Mouse (Mus musculus) adrenal gland, adult 2 months (tissue): Measurements from ENCODE around the gene Gm20388. TPM values are rescaled to one million over a fixed set of nuclear protein-coding genes. Genes with fewer than 3 reads are reported as not detected.
A peak's percentile ranks its signal among the peaks of the same experiment; 100 is the strongest.
"Not testable (repeated sequence)": the region's sequence is repeated elsewhere in the genome, so short reads cannot be mapped to it uniquely, and the experiment has no call there.

ENCODE experiments used
- DNase-seq: peaks from one replicate; pipeline ENCODE4 v3.0.0; 2021
- polyA plus RNA-seq: library from polyadenylated mRNA; depleted of rRNA; stranded (reverse); fragments of >200 nt; gene quantifications from 2 replicates; pipeline ENCODE4 v1.2.3, GENCODE M21; 2012
- total RNA-seq, 2 experiments: library from RNA; stranded (reverse); gene quantifications; 2 replicates each; pipeline ENCODE4 v1.2.3; 2021

The Gm20388 gene
- total and polyA plus RNA-seq, 3 experiments = 5.9 to 50.1 (median 9.9) TPM

GRCm38 (mm10) chr8:124002546-124003108 is 4092.0 kb downstream of the Gm20388 start:
- no peak for DNase-seq

- DNase-seq = no peak
Measured at GRCm38 (mm10) chr8:124007829-124008228, 4097.2 kb downstream of the Gm20388 start.

GRCm38 (mm10) chr8:124011580-124011979 is 4100.9 kb downstream of the Gm20388 start:
- no peak for DNase-seq

DNA sequence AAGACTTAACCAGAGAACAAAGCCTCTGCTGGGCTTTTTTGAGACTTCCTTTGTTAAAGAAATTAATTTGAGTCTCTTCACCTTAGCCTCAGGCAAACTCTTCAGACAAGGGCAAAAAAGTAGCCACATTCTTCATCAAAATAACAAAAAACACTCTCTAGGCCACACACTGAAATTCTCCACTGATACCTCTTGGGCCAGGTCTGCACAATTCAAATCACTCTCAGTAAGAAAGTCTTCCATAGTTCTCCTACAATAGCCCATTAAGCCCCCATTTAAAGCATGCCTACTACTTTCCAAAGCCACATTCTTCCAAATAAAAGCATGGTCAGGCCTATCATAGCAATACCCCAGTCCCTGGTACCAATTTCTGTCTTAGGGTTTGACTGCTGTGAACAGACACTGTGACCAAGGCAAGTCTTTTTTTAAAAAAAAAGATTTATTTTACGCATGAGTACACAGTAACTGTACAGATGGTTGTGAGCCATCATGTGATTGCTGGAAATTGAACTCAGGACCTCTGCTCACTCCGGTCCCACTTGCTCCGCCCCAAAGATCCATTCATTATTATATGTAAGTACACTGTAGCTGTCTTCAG is 4101.4 kb downstream of the Gm20388 start:
- DNase-seq = no peak

DNA sequence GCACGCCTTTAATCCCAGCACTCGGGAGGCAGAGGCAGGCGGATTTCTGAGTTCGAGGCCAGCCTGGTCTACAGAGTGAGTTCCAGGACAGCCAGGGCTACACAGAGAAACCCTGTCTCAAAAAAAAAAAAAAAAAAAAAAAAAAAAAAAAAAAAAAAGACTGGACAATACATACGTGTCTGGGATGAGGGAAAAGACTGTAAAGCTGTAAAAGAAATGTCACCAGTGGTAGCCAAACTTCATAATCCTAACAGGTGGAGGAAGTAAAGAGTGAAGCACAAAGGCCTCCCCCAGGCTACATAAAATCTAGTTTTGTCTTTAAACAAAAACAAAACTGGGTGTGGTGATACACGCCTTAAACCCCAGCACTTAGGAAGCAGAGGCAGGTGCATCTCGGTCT is 4103.7 kb downstream of the Gm20388 start:
- not testable (repeated sequence) for DNase-seq

GRCm38 (mm10) chr8:124014751-124015150 is 4104.1 kb downstream of the Gm20388 start:
- DNase-seq = no peak

DNA sequence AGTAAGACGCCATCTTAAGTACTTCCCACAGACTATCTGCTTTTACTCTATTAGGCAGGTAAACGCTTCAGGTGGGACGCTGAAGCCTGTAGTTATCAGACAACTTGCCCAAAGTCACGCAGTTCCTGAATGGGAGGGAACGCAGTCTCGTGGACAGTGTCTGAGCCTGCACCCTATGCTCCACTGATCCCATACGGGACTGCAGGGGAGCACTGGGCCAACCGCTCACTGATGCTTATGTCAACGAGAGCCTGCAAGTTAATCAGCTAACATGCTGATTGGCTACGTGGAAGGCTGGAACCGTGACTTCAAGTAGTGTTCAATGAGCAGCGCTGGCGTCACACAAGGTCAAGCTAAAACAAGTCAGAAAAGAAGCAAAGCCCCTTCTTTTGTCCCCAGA is 4109.1 kb downstream of the Gm20388 start:
- DNase-seq = peak; percentile 42

- DNase-seq = no peak
Measured at GRCm38 (mm10) chr8:124020439-124021236, 4110.0 kb downstream of the Gm20388 start.

DNA sequence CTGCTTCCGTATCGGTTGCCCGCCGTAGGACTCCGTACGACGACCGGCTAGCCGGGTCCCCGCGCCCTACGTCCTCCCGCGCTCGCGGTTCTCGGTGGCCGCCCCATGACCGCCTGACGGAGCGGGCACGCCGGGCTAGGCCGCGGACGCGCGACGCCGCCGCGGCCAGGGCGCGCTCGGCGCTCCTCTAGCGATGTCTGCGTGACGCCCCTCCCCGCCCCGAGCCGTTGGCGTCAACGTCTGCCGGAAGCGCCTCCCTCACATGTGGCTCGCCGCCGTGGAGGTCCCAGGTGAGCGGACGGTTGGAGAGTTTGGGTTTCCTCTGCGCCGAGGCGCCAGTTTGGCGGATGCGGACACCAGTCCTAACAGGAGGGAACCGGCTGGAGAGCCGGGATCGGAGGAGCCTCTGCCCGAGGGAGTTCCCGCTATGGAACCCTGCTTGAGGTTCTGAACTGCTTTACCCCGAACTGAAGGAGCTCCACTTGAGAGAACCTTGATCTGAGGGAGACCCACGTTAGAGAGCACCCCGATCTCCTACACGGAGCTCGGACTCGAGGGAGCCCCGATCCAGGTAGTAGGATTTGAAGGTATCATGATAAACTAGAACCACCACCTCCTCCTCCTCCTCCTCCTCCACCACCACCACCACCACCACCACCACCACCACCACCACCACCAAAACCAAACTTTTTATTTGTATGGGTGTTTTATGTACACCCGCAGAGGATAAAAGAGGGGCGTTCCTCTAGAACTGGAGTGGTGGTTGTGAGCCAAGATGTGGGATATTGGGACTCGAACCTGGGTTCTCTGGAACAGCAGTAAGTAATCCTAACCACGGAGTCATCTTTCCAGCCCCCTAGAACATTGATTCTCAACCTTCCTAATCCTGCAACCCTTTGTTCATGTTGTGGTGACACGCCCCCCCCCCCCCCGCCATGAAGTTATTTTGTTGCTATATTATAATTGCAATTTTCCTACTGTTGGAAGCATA is 4110.9 kb downstream of the Gm20388 start, which contains the start of the genes Taf5l and Urb2:
Taf5l (minus strand) TSS at position 161 of the 991 bp plus-strand sequence.
Urb2 (plus strand) TSS at position 272 of the 991 bp plus-strand sequence.
- DNase-seq = peak; percentile 98

DNA sequence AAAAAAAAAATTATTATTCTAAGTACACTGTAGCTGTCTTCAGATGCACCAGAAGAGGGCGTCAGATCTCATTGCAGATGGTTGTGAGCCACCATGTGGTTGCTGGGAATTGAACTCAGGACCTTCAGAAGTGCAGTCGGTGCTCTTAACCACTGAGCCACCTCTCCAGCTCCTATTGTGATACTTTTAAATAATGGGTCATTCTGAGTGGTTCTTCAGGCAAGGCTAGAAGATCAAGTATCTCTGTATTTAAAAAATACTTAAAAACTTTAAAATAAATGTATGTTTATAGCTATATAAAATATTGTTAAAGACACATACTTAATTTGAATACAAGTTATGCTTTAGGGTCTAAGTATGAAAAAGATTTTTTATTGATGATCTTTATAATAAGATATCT is 4115.6 kb downstream of the Gm20388 start:
- not testable (repeated sequence) for DNase-seq

GRCm38 (mm10) chr8:124027831-124028230 is 4117.2 kb downstream of the Gm20388 start:
- no peak for DNase-seq

DNA sequence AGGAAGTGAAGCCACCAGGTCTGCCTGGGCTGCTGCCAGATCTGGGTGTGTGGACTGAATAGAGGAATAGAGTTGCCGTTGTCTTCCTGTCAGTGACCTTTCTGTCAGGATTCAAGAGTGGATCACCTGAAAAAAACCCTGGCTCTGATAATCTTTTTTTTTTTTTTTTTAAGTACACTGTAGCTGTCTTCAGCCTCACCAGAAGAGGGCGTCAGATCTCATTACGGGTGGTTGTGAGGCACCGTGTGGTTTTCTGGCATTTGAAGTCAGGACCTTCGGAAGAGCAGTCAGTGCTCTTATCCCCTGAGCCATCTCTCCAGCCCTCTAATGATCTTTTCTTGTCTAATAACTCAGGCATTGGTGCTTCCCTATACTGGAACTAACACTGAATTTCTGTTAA is 4122.8 kb downstream of the Gm20388 start:
- no peak for DNase-seq

DNA sequence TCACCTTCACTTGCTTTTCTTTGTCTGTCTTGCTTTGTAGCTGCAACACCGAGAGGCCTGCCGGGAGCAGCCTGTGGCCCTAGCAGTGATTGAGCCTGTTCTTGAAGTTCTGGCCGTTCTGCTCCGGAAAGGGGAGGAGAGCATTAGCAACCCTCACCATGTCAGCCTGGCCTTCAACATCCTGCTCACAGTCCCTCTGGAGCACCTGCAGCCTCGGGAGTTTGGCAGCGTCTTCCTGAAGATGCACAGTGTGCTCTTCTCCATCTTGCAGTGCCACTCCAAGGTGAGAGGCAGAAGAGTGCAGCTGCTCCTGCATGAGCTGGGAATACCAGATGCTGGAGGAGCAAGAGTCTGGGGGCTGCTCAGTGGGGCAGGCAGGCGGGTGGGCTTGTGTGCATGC is 4127.5 kb downstream of the Gm20388 start:
- DNase-seq = no peak

DNA sequence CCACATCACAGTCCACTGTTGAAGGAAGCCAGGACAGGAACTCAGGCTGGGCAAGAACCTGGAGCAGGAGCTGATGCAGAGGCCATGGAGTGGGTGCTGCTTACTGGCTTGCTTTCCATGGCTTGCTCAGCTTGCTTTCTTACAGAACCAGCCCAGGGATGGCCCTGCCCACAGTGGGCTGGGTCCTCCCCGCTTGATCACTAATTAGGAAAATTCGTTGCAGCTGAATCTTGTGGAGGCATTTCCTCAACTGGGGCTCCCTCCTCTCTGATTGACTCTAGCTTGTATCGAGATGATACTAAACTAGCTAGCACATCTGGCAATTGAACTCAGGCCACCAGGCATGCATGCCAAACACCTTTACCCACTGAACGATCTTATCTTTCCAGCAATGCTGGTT is 4128.7 kb downstream of the Gm20388 start:
- DNase-seq = no peak

DNA sequence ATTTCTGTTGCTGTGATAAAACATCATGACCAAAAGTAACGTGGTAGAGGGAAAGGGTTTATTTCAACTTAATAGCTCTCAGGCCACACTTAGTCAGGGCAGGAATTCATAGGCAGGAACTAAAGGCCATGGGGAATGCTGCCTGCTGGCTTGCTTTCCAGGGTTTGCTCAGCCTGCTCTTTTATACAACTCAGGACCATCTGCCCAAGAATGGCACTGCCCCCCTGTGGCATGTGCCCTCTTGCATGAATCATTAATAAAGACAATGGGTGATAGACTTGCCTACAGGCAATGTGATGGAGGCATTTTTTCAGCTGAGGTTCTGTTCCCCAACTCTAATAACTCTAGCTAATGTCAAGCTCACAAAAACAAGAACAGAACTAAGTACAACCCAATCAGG is 4131.6 kb downstream of the Gm20388 start:
- DNase-seq = no peak

GRCm38 (mm10) chr8:124044421-124044820 is 4133.8 kb downstream of the Gm20388 start:
- DNase-seq = no peak

DNA sequence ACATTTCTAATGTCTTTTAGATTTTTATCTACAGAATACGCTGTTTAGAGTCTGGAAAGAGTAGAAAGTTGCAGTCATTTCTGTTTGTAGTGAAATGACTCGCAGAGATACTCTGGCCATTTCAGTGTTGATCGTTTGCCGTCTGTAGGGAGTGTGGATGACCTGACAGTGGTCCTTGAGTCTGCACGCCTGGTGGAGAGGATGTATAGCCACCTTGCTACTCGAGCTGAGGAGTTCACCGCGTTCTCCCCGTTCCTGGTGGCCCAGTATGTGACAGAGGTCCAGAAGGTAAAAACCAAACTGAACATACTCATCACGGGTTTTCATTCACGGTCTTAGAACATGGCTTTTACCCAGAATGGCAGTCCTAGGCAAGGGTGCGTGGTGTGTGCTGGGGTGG is 4134.3 kb downstream of the Gm20388 start:
- no peak for DNase-seq

- DNase-seq = no peak
Measured at GRCm38 (mm10) chr8:124045856-124046255, 4135.2 kb downstream of the Gm20388 start.

- peak; percentile 69 for DNase-seq
Measured at GRCm38 (mm10) chr8:124052110-124052509, 4141.5 kb downstream of the Gm20388 start.

DNA sequence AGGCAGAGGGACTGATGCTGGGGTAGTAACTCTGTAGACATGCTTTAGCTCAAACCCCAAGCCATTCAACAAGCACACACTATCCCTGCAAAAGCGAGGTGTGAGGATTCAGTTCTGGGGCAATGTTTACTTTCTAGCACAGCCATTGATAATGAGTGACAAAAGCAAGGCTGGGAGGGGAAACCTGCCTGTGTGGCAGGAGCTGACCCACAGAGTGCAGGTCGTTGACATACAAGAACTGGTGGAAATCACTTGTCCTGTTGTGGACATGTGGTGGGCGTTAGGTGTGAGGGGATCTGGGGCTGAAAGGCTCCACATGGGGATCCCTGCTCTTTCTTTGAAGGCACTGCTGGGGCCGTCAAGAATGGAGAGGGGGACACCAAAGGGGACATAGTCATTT is 4141.9 kb downstream of the Gm20388 start:
- no peak for DNase-seq

- DNase-seq = no peak
Measured at GRCm38 (mm10) chr8:124056832-124057655, 4146.4 kb downstream of the Gm20388 start.
